Mouse (Mus musculus) kidney, postnatal 4 days (tissue): ENCODE measurements at regions not wholly inside any gene's neighbourhood (a gene's known extent, or its start where the extent isn't known, plus 50 kb on each side); places are given as distances from the start of the nearest gene placed in this dataset.

Experiments used
- DNase-seq, 2 experiments: peaks; one replicate each; pipeline ENCODE4 v3.0.0; 2021; ENCODE audit warnings: mixed read lengths in 2 of 2

DNA sequence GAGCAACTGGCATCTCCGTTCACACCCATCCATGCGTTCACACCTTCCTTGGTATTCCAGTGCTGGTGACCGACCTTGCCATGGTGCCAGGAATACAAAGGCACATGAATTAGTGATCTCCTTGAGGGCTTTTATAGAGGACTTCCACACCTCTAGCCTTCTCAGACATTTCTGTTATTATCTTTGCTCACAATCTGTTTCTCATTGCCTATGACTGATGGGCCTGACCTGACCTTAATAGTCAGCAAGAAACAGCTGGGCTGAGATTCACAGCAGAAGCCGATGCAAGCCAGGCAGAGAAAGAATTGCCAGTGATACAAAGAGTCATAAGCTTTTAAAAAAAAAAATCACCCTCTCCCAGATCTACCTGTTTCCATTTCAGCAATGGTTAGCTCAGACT lies 197.7 kb upstream of the Gmds start:
- DNase-seq = no peak

GRCm38 (mm10) chr13:32535602-32536001 lies 197.1 kb upstream of the Gmds start:
- no peak for DNase-seq

DNA sequence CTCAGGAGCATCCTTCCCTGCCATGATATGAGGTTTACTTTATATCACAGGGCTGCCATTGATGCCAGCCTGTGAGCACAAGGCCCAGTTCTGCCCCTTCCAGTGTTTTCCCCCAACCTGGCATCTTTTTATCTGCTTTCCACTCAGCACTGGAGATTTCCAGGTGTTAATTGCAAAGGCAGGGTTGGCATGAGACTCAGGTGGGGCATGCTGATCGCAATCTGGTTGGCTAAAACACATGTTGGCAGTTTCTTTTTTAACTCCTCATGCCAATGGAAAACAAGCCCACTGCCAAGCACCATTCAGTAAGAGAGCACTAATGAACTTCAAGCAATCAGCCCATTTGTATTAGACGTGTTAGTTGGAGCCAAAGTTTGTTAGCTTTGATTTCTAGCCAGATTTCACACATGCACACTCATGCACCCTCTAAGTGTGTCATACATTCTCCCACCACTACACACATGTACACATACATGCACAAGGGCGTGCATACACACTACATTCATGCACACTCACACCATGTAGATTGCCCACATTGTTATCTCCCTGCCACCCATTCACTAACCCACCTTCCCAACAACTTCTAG lies 192.5 kb upstream of the Gmds start:
- no peak for DNase-seq

- peak; percentile 42 to 69 for DNase-seq
Measured at GRCm38 (mm10) chr13:32518611-32519344, 180.2 kb upstream of the Gmds start.

DNA sequence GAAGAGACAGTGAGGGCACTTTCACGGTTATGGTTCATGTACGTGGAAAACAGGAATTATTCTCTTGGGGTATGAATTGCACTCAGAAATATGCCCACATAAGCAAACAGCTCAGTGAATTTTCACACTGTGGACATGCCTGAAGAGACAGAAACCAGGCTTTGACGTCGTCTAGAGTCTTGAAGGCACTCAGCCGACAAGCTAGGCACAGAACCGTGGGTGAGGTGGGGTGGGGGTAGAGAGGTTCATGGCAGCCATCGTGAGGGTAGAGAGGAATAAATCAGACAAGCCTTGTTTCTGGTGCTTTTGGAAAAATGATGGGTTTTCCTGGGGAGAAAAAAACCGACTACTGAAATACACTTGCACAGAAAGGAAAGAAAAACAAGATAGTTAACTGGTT lies 179.0 kb upstream of the Gmds start:
- DNase-seq = no peak

DNA sequence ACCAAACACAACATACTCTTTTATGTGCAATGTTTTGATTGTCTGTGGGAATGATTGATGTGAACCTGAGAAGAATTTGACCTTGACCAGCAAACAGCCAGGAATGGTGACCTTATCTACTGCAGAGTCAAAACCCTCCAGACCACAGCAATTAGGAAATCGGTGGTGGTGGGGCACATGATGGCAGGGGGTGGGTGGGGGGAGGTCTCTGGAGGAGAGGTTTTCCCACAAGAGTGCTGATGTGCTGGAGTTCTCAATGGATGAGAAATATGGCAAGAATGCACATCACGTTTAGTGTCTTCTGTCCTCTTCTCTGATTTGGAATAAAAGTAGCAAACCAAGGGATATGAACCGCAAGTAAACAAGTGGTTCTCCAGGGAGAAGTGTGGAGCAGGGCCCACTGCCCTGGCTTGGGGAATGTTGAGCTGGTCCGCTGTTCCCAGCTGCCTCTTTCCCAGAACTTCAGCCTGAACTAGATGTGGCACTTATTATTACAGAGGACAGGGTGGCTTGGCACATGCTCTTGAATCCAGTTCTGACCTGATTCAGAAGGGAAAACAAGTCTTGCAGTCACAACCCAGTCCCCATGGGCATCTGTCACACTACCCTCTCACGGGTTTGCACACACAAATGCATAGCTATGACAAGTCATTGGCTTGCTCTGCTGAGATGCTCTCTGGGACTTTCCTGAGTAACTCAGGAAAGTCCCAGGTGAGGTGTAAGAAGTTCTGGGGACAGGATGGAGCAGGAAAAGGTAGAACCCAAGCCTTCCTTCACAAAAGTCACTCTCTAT lies 170.9 kb upstream of the Gmds start:
- DNase-seq = no peak

GRCm38 (mm10) chr13:32508447-32508846 lies 169.9 kb upstream of the Gmds start:
- DNase-seq = no peak

- DNase-seq = no peak
Measured at GRCm38 (mm10) chr13:32507825-32508224, 169.3 kb upstream of the Gmds start.

DNA sequence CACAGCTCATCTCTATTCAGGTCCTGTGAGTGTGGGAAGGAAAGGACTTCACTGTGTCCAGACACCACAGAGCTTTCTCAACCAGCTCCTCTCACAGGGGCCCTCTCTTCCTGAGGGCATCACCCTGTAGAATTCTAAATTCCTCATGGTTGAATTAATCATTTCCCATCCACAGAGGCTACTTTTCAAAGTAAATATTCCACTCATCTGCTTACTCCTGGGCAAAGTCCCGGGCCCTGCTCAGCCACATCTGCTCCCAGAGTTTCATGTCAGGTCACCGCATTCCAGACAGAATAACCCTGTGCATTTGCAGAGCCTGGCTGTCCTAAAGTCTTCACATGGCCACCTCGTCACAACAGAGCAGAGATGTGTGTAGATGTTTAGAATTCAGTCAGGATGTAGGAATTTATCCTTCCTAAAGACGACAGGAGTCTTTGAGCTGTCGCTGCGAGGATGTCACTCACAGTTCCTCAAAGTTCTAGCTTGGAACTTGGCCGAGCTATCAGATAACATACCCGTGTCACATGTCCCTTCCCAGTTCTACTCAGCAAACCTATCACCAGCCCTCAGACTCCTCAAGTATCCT lies 159.8 kb upstream of the Gmds start:
- DNase-seq = peak; percentile 32 to 67

DNA sequence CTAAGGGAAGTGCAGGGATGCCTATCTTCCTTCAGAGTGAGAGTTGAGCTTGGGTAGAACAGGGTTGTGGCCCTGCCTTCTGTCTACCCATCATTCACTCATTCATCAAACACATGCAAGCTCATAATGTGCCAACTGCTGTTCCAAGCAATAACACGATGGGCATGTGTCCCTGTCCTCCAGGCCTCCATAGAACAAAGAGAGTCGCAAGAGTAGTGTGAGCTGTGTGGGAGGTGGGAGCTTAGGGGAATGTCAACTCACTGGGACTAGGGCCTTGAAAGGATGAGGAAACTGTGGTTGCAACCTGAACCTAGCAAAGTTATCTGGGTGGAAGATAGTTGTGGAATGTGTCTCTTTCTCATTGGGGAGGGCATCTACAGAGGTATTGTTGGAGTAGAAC lies 157.7 kb upstream of the Gmds start:
- no peak for DNase-seq

DNA sequence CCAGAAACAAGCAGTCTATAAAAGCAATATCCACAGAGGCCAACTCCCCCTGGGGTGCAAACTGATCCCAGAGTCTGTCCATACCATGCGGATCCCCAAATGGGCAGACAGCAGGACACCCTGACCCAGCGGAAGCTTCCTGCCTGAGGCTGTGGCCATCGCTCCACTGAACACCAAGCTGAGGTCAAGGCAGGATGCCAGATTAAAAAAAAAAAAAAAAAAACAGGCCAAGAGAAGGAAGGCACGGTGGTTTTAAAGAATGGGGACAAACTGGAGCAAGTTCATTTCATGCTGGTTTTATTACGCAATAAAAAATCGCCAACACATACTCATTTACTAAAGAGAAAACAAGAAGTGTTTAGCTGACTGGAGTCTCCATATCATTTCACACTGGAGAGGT lies 156.5 kb upstream of the Gmds start:
- DNase-seq = peak; percentile 37 to 62

- peak; percentile 47 to 69 for DNase-seq
Measured at GRCm38 (mm10) chr13:32493806-32494205, 155.3 kb upstream of the Gmds start.

DNA sequence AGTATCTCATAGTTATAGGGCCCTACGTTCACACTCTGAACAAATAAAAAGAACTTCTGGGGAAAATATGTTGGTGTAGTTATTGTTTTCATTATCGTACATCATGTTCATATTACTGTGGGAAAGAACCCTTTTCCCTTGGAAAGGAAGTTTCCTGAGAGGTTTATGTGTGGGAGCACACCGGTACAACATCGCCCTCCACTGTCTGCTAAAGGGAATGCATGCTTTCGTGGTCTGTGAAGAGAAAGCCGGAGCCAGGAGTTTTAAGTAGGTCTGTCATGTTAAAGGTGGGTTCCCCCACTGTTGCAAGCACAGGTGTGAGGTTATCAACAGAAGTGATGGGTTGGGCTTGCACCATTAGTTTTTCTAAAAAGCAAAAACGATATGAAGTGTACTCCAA lies 154.8 kb upstream of the Gmds start:
- peak; percentile 86 to 87 for DNase-seq

GRCm38 (mm10) chr13:32492566-32492965 lies 154.0 kb upstream of the Gmds start:
- no peak for DNase-seq

DNA sequence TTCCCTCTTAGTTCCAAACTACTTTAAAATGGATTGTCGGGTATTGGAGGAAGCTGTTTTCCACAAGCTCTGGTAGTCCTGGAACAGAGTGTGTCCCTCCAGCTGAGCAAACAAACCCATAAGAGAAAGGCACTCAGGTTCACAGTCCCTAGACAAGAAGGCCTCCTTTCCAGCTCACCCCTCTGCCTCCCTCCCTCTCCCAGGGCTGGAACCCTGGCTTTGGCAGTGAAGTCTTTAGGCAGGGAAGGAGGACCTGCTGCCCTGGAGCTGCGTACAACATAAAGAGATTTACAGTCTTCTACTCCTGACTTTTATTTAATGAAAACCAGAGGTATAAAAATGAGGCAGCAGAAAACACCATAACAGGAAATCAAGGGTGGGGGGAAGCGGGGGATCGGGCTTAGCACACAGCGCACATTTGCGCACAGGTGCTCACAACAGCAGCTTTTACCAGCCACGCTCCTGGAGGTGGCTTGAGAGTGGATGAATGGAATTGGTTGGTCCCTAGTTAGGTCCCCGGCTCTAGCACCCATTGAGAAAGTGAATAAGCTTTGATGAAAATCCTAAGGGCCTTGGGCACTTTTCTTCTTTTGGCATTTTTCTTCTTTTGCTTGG lies 143.0 kb upstream of the Gmds start:
- peak in 1 of 2 experiments; percentile 14 for DNase-seq

- DNase-seq = no peak
Measured at GRCm38 (mm10) chr13:32480029-32480428, 141.5 kb upstream of the Gmds start.

DNA sequence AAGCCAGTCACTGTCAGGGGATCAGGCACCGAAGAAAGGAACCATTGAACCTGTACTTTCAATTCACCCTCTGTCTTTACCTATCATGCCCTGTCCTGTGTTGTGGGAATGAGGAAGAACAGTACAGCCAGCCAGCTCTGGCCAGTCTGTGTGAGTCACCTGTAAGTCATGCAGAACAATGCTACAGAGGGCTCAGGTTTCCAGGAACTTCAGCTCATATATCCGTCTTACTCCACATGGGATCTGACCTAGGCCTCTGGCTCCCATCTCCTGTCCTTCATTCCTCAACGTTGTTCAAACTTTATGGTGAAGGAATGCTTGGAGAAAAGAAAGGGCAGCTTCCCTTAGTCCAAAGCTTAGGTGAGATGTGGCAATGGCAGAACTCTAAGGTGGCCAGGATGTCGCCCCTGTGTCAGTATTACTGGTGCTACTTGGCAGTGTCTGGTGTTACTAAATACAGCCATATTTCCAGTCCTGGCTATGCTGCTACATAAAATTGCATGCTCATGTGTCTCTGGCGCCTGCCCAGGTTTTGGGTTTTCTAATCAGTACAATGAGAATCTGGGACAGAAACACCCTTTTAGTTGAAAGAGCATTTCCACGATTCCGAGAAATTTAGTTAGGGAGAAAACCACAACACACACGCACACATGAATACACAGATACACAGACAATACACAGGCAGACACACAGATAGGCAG lies 140.7 kb upstream of the Gmds start:
- peak; percentile 42 to 54 for DNase-seq

DNA sequence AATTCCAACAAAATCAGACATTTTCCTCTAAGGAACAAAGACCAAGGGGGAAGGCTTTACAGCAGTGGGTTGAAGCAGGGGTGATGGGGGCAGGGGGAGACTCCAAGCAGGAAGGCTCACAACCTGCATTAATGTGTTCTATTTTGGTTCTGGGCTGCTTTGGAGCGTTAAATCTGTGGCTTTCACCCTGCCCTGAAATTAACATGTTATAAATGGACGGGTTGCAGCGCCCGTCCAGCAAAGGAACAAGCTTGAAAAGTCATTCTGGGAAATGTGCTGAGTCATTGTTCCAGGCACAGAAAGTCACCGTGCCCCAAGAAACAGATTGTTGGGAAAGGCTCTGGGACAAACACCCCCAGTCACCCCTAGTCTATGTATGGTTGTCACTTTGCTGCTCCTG lies 127.2 kb upstream of the Gmds start:
- peak in 1 of 2 experiments; percentile 23 for DNase-seq

- DNase-seq = no peak
Measured at GRCm38 (mm10) chr13:32465041-32465682, 126.6 kb upstream of the Gmds start.

GRCm38 (mm10) chr13:32454419-32455146 lies 116.0 kb upstream of the Gmds start:
- peak in 1 of 2 experiments; percentile 14 for DNase-seq
